ENCODE assay signal across 17 mouse cellular contexts in the genomic region with DNA sequence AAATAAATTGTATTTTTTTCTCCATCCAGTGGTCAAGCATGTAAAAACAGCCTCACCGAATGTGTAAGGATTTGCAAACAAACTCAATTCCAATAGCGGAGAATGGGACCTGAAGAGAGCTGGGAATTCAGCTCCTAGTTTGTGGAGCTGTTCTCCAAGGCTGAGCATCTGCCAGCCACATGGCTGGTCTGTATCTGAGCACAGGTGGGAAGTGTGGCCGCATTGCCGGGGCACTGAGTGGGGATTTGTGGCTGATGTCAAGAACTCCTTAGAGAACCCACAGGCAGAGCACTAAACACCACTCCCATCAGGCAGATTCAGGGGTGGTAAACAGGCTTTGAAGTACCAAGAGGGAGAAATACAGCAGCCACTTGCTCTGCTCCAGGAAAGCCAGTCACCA.
DNase-seq lines count a peak whose midpoint lies in the region; ATAC-seq lines count a peak whose summit lies in the region.
"Had no signal": no experiment of that assay in that cellular context is flagged by ENCODE, and none has a peak within 500 bp of the region (broad histone marks: within the 10 kb centered on the region; RNA-seq: fewer than 3 reads in every experiment).

No protein-coding gene starts in this region.

- intact Hi-C loops in left cerebral cortex, postnatal 4 days (cut with DNase I) = no loop called here
- intact Hi-C loops in left cerebral cortex, postnatal 10 days (cut with DNase I) = no loop called here

- no peak for DNase-seq in cerebellum, adult 8-10 months
- peak; percentile 17 for DNase-seq in left cerebral cortex, postnatal 4 days
- no peak for DNase-seq in left cerebral cortex, postnatal 10 days (ENCODE audit: extremely low spot score in 1 of 2, low spot score in 2 of 2)
- peak; percentile 40 to 43 for DNase-seq in cerebellum, postnatal 36 days
- DNase-seq in mesoderm, embryonic 11.5 days (ENCODE audit: low read depth, low spot score) = peak; percentile 21
- no peak for DNase-seq in c-Kit-positive CD71-positive TER-119-positive erythroid progenitor cells, embryonic 14.5 days (ENCODE audit: low spot score)
- DNase-seq in adrenal gland, postnatal 10 days = no peak
- DNase-seq: adrenal gland, postnatal 25 days; B cell, adult 2 months; gastrocnemius, postnatal 14 days; heart, adult 2 months; heart, postnatal 14 days; kidney, adult 18-20 months had no signal

- ATAC-seq in cerebellum, adult (ENCODE audit: insufficient number of reproducible peaks, low FRiP score, low TSS enrichment) = 0 out of 2 replicates have a peak, but pooled peaks have one; percentile 45
- ATAC-seq: CD4-positive, CD25-positive, alpha-beta regulatory T cell, adult 4 months; forebrain, embryonic 16.5 days; intestine, embryonic 15.5 days had no signal

Comparison
In these comparisons a context has a peak if more than half of its experiments do, and no peak if none do; other contexts are left out.
1. DNase-seq: peak in left cerebral cortex, postnatal 4 days (single experiment), cerebellum, postnatal 36 days (2 of 2) and mesoderm, embryonic 11.5 days (single experiment); none in cerebellum, adult 8-10 months (single experiment), left cerebral cortex, postnatal 10 days (0 of 2), c-Kit-positive CD71-positive TER-119-positive erythroid progenitor cells, embryonic 14.5 days (single experiment) and adrenal gland, postnatal 10 days (single experiment).